Mouse (Mus musculus): Measurements from ENCODE around the gene Tmem98.

DNA sequence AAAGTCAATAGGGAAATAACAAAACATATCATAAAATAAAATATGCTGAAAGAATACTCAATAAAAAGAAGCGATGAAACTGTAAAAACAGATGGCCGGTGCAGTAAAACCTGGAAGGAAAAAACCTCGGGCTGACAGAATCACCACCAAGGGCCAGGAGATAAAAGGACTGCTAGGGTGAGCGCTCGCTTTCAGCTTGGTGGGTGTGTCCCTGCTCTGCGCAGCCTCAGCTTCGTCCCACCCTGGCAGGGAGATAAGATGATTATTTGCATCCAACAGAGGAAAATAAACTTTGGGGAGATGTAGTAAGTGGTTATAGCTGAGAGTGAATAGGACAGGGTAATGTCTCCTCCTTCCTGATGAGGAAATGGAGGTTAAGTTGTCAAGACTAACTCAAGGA, 44.9 kb downstream of the Tmem98 start:
- no peak for TF ChIP-seq EP300 (IDR thresholded peaks at IDR 0.05)
- no peak for TF ChIP-seq CTCF (IDR thresholded peaks at IDR 0.05)
